Mouse (Mus musculus): Measurements from ENCODE around the gene Kcnmb3.

GRCm38 (mm10) chr3:32530041-32530440 lies 38.0 kb upstream of the Kcnmb3 start:
- TF ChIP-seq TAL1 (IDR thresholded peaks at IDR 0.05; ENCODE audit: low read length) (no peak), GATA1 (IDR thresholded peaks at IDR 0.05; ENCODE audit: low read length) (no peak)

All from erythroblast, embryonic 14.5 days (primary cell).